Mouse (Mus musculus) megakaryocyte, embryonic 14.5 days (primary cell): Measurements from ENCODE around the gene Them7. TPM values are rescaled to one million over a fixed set of nuclear protein-coding genes. Genes with fewer than 3 reads are reported as not detected.

ENCODE experiments used
- H3K27me3 ChIP-seq: replicated peaks from 2 replicates; pipeline ENCODE3; 2012; ENCODE audit warnings: inconsistent platforms
- H3K36me3 ChIP-seq: replicated peaks from 2 replicates; pipeline ENCODE3; 2012; ENCODE audit warnings: low read length, inconsistent platforms, mixed read lengths
- H3K4me1 ChIP-seq: 2 replicates; pipeline ENCODE4 v1.6.1; 2012; ENCODE audit warnings: inconsistent platforms
- H3K4me3 ChIP-seq: replicated peaks from 2 replicates; pipeline ENCODE3; 2012; ENCODE audit warnings: moderate library complexity, mild to moderate bottlenecking, inconsistent platforms
- H3K9me3 ChIP-seq: 2 replicates; pipeline ENCODE4 v1.6.1; 2012; ENCODE audit warnings: inconsistent platforms
- FLI1 ChIP-seq: IDR thresholded peaks from 2 replicates; pipeline ENCODE4 v1.6.1; 2012; ENCODE audit warnings: low read length, inconsistent platforms, mixed read lengths
- GATA1 ChIP-seq: IDR thresholded peaks from 3 replicates; pipeline ENCODE4 v1.6.1; 2012; ENCODE audit warnings: mixed read lengths, low read length, inconsistent platforms, borderline replicate concordance
- polyA plus RNA-seq: library from polyadenylated mRNA; stranded (reverse); fragments of >175 nt; gene quantifications from 2 replicates; pipeline ENCODE4 v1.2.3, GENCODE M21; 2012; ENCODE audit warnings: low replicate concordance; ENCODE audit not compliant: insufficient read depth

Gene Them7
- polyA plus RNA-seq, result not detected in 2 replicates

- Histone ChIP-seq H3K9me3 (peaks cover 3% of the 10 kb centered on the region; the same call in 1 of the 2 replicates), H3K4me1 (peaks cover 5% of the 10 kb centered on the region; the same call in 1 of the 2 replicates), H3K36me3 (no peaks in the 10 kb centered on the region), H3K4me3 (peak within 1 kb of the TSS; percentile 69), H3K27me3 (peaks cover 35% of the 10 kb centered on the region)
- TF ChIP-seq GATA1, result no peak
Measured at GRCm38 (mm10) chr2:105224134-105224986, at the start of gene Them7. Them7 (plus strand) TSS chr2:105224320.

GRCm38 (mm10) chr2:105178871-105179270, 45.2 kb upstream of the Them7 start:
- H3K9me3 ChIP-seq, result peaks cover 50% of the 10 kb centered on the region
- no peaks in the 10 kb centered on the region for H3K27me3 ChIP-seq
- H3K4me1 ChIP-seq, result no peaks in the 10 kb centered on the region
- no peaks in the 10 kb centered on the region for H3K36me3 ChIP-seq
- peak overlapping the region; percentile 29 for H3K4me3 ChIP-seq
- TF ChIP-seq FLI1, result no peak
- no peak for TF ChIP-seq GATA1

DNA sequence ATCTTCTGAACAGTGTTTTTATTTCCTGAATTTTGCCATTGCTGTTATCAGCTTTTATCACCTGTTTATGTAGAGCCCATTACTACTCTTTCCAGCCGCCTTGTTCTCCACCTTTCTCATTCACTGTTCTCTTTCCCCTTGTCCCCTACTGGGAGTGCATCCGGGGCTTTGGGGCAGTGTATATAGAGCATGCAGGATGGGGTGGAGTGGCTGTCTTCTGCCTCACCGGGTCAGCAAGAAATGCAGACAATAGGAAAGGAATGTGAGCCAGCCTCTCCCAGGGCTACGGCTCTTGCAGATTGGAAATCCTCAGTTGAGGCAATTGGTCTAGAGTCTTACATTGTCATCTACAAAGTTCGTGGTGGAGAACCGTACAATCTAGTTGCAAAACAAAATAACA, 41.6 kb upstream of the Them7 start:
- TF ChIP-seq GATA1 (no peak), FLI1 (no peak)
- no peaks in the 10 kb centered on the region for H3K4me1 ChIP-seq
- H3K9me3 ChIP-seq, result peaks cover 30% of the 10 kb centered on the region
- no peaks in the 10 kb centered on the region for H3K27me3 ChIP-seq
- H3K36me3 ChIP-seq, result no peaks in the 10 kb centered on the region
- no peak overlapping the region for H3K4me3 ChIP-seq

- Histone ChIP-seq H3K4me1 (no peaks in the 10 kb centered on the region), H3K4me3 (no peak overlapping the region), H3K9me3 (peaks cover 13% of the 10 kb centered on the region), H3K36me3 (no peaks in the 10 kb centered on the region), H3K27me3 (no peaks in the 10 kb centered on the region)
- no peak for TF ChIP-seq GATA1
- TF ChIP-seq FLI1, result no peak
Measured at GRCm38 (mm10) chr2:105185140-105185539, 39.0 kb upstream of the Them7 start.

GRCm38 (mm10) chr2:105185768-105186529, 38.2 kb upstream of the Them7 start:
- Histone ChIP-seq H3K4me3 (no peak overlapping the region), H3K27me3 (no peaks in the 10 kb centered on the region), H3K36me3 (no peaks in the 10 kb centered on the region), H3K4me1 (no peaks in the 10 kb centered on the region), H3K9me3 (peaks cover 9% of the 10 kb centered on the region)
- no peak for TF ChIP-seq FLI1
- no peak for TF ChIP-seq GATA1

GRCm38 (mm10) chr2:105186591-105186990, 37.5 kb upstream of the Them7 start:
- Histone ChIP-seq H3K36me3 (no peaks in the 10 kb centered on the region), H3K4me1 (no peaks in the 10 kb centered on the region), H3K4me3 (no peak overlapping the region), H3K27me3 (no peaks in the 10 kb centered on the region), H3K9me3 (peaks cover 6% of the 10 kb centered on the region)
- TF ChIP-seq FLI1 (no peak), GATA1 (no peak)

DNA sequence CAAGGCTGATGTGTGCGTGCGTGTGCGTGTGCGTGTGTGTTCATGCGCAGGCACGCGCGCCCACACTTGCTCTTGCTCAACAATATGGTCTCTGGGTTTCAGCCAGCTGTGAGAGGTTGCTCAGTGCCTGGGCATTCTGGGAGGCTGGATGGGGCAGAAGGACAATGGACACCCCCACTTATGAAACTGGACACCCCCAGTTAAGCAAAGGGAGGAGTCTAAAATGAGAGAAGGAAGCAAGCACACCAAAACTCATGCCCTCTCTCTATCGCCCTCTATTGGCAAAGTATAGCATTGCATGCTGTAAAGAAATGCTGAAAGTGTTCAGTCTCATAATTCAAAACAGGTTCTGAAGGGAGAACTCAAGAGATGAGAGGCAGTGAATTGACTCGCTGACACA, 35.9 kb upstream of the Them7 start:
- H3K4me1 ChIP-seq, result no peaks in the 10 kb centered on the region
- H3K36me3 ChIP-seq, result no peaks in the 10 kb centered on the region
- H3K4me3 ChIP-seq, result no peak overlapping the region
- H3K27me3 ChIP-seq, result no peaks in the 10 kb centered on the region
- H3K9me3 ChIP-seq, result no peaks in the 10 kb centered on the region
- no peak for TF ChIP-seq FLI1

GRCm38 (mm10) chr2:105189352-105189751, 34.8 kb upstream of the Them7 start:
- Histone ChIP-seq H3K4me3 (no peak overlapping the region), H3K36me3 (no peaks in the 10 kb centered on the region), H3K27me3 (no peaks in the 10 kb centered on the region), H3K9me3 (no peaks in the 10 kb centered on the region), H3K4me1 (no peaks in the 10 kb centered on the region)
- TF ChIP-seq GATA1, result no peak
- no peak for TF ChIP-seq FLI1

GRCm38 (mm10) chr2:105200152-105200551, 24.0 kb upstream of the Them7 start:
- no peaks in the 10 kb centered on the region for H3K27me3 ChIP-seq
- H3K4me3 ChIP-seq, result no peak overlapping the region
- no peaks in the 10 kb centered on the region for H3K36me3 ChIP-seq
- no peaks in the 10 kb centered on the region for H3K4me1 ChIP-seq
- peaks cover 4% of the 10 kb centered on the region; the same call in 1 of the 2 replicates for H3K9me3 ChIP-seq
- TF ChIP-seq GATA1, result no peak
- no peak for TF ChIP-seq FLI1
